Mouse (Mus musculus) MEL (cell line): ENCODE data around the gene Prmt1. TPM values are rescaled to one million over a fixed set of nuclear protein-coding genes. Genes with fewer than 3 reads are reported as not detected.

Experiments used
- DNase-seq: peaks from one replicate; pipeline ENCODE4 v3.0.0; 2011; ENCODE audit warnings: low read depth, low spot score
- H3K27ac ChIP-seq: 2 replicates; pipeline ENCODE4 v1.5.1; 2012; ENCODE audit warnings: low read depth, mild to moderate bottlenecking, control low read depth, low read length, moderate library complexity; ENCODE audit not compliant: control insufficient read depth
- H3K27me3 ChIP-seq, 2 experiments: fragments of 150-350 bp in 1 of 2; sonication (generic) in 1 of 2; 2 replicates each; pipeline ENCODE4 v1.6.1; 2012; ENCODE audit warnings: low read length in 2 of 2, mild to moderate bottlenecking in 2 of 2, improper control_type of control experiment in 1 of 2, moderate library complexity in 1 of 2; ENCODE audit not compliant: insufficient read depth in 2 of 2, control insufficient read depth in 1 of 2
- H3K36me3 ChIP-seq, 2 experiments: 2 replicates each; pipeline ENCODE4 v1.6.1; 2012 to 2014; ENCODE audit warnings: low read length in 2 of 2, improper control_type of control experiment in 1 of 2, inconsistent platforms in 1 of 2, mild to moderate bottlenecking in 1 of 2; ENCODE audit not compliant: insufficient read depth in 2 of 2, control insufficient read depth in 1 of 2
- H3K4me1 ChIP-seq, 2 experiments: fragments of 150-350 bp in 1 of 2; sonication (generic) in 1 of 2; 2 replicates each; pipeline ENCODE4 v1.6.1; 2012; ENCODE audit warnings: low read length in 2 of 2, improper control_type of control experiment in 1 of 2, mild to moderate bottlenecking in 1 of 2; ENCODE audit not compliant: insufficient read depth in 2 of 2, control insufficient read depth in 1 of 2
- H3K4me3 ChIP-seq, 2 experiments: fragments of 150-350 bp in 1 of 2; sonication (generic) in 1 of 2; 2 replicates each; pipeline ENCODE4 v1.5.1; 2012; ENCODE audit warnings: low read depth in 2 of 2, low read length in 2 of 2, mild to moderate bottlenecking in 2 of 2, moderate library complexity in 2 of 2, control low read depth in 1 of 2, improper control_type of control experiment in 1 of 2; ENCODE audit not compliant: control insufficient read depth in 1 of 2, insufficient read depth in 1 of 2
- H3K79me2 ChIP-seq: 2 replicates; pipeline ENCODE4 v1.6.1; 2012; ENCODE audit warnings: mild to moderate bottlenecking, low read length, moderate library complexity; ENCODE audit not compliant: control insufficient read depth, poor library complexity, insufficient read depth
- H3K9ac ChIP-seq: 2 replicates; pipeline ENCODE4 v1.6.1; 2012; ENCODE audit warnings: low read depth, mild to moderate bottlenecking, control low read depth, low read length, moderate library complexity; ENCODE audit not compliant: control insufficient read depth, poor library complexity, severe bottlenecking
- H3K9me3 ChIP-seq: fragments of 150-350 bp; sonication (generic); replicated peaks from 2 replicates; pipeline ENCODE4 v1.6.1; 2012; ENCODE audit warnings: mild to moderate bottlenecking, low read length, improper control_type of control experiment, moderate library complexity; ENCODE audit not compliant: insufficient read depth
- BHLHE40 ChIP-seq: IDR thresholded peaks from 2 replicates; pipeline ENCODE4 v1.6.1; 2012; ENCODE audit warnings: low read depth, mild to moderate bottlenecking, inconsistent platforms, low read length, improper control_type of control experiment, borderline replicate concordance
- CHD1 ChIP-seq: IDR thresholded peaks from 2 replicates; pipeline ENCODE4 v1.6.1; 2012; ENCODE audit warnings: low read depth, mild to moderate bottlenecking, inconsistent platforms, low read length, improper control_type of control experiment
- CHD2 ChIP-seq: IDR thresholded peaks from 2 replicates; pipeline ENCODE4 v1.6.1; 2011; ENCODE audit warnings: low read length, improper control_type of control experiment
- E2F4 ChIP-seq: IDR thresholded peaks from 2 replicates; pipeline ENCODE4 v1.6.1; 2011; ENCODE audit warnings: low read depth, low read length, improper control_type of control experiment, borderline replicate concordance
- ELF1 ChIP-seq: IDR thresholded peaks from 2 replicates; pipeline ENCODE4 v1.6.1; 2014; ENCODE audit warnings: low read depth, mild to moderate bottlenecking, inconsistent platforms, low read length, improper control_type of control experiment, moderate library complexity
- EP300 ChIP-seq, 2 experiments: IDR thresholded peaks; 2 replicates each; pipeline ENCODE4 v1.6.1; 2011; ENCODE audit warnings: improper control_type of control experiment in 2 of 2, low read length in 2 of 2, low read depth in 1 of 2, mild to moderate bottlenecking in 1 of 2
- GABPA ChIP-seq: IDR thresholded peaks from 2 replicates; pipeline ENCODE4 v1.6.1; 2012; ENCODE audit warnings: low read depth, mild to moderate bottlenecking, inconsistent platforms, low read length, improper control_type of control experiment, moderate library complexity
- GATA1 ChIP-seq: IDR thresholded peaks from 2 replicates; pipeline ENCODE4 v1.6.1; 2011; ENCODE audit warnings: low read depth, low read length, improper control_type of control experiment
- JUND ChIP-seq: IDR thresholded peaks from 2 replicates; pipeline ENCODE4 v1.6.1; 2011; ENCODE audit warnings: low read depth, mild to moderate bottlenecking, improper control_type of control experiment, low read length
- MAFK ChIP-seq: IDR thresholded peaks from 2 replicates; pipeline ENCODE4 v1.6.1; 2011; ENCODE audit warnings: low read depth, mild to moderate bottlenecking, low read length, improper control_type of control experiment, borderline replicate concordance
- MAX ChIP-seq: IDR thresholded peaks from 2 replicates; pipeline ENCODE4 v1.6.1; 2011; ENCODE audit warnings: low read length, improper control_type of control experiment
- MAZ ChIP-seq: IDR thresholded peaks from 2 replicates; pipeline ENCODE4 v1.6.1; 2012; ENCODE audit warnings: low read depth, mild to moderate bottlenecking, inconsistent platforms, low read length, improper control_type of control experiment
- MXI1 ChIP-seq: IDR thresholded peaks from 2 replicates; pipeline ENCODE4 v1.6.1; 2011; ENCODE audit warnings: mild to moderate bottlenecking, low read depth, low read length, improper control_type of control experiment
- MYC ChIP-seq: IDR thresholded peaks from 2 replicates; pipeline ENCODE4 v1.6.1; 2011; ENCODE audit warnings: low read depth, mild to moderate bottlenecking, low read length, improper control_type of control experiment, moderate library complexity
- NRF1 ChIP-seq: IDR thresholded peaks from 2 replicates; pipeline ENCODE4 v1.6.1; 2014; ENCODE audit warnings: low read depth, mild to moderate bottlenecking, inconsistent platforms, low read length, improper control_type of control experiment, moderate library complexity; ENCODE audit not compliant: poor library complexity, insufficient read depth, severe bottlenecking
- POLR2AphosphoS2 ChIP-seq: IDR thresholded peaks from 2 replicates; pipeline ENCODE4 v1.6.1; 2011; ENCODE audit warnings: low read length, improper control_type of control experiment
- POLR2AphosphoS5 ChIP-seq: IDR thresholded peaks from 2 replicates; pipeline ENCODE4 v1.6.1; 2012; ENCODE audit warnings: low read depth, borderline replicate concordance, mild to moderate bottlenecking, inconsistent platforms, low read length, moderate library complexity, mixed read lengths
- RCOR1 ChIP-seq: IDR thresholded peaks from 2 replicates; pipeline ENCODE4 v1.6.1; 2012; ENCODE audit warnings: low read depth, mild to moderate bottlenecking, inconsistent platforms, low read length, improper control_type of control experiment
- SIN3A ChIP-seq: IDR thresholded peaks from 2 replicates; pipeline ENCODE4 v1.6.1; 2012; ENCODE audit warnings: low read length, improper control_type of control experiment, inconsistent platforms
- SMC3 ChIP-seq: IDR thresholded peaks from 2 replicates; pipeline ENCODE4 v1.6.1; 2011; ENCODE audit warnings: low read depth, low read length, improper control_type of control experiment
- TAL1 ChIP-seq: IDR thresholded peaks from 2 replicates; pipeline ENCODE4 v1.6.1; 2012; ENCODE audit warnings: mild to moderate bottlenecking, inconsistent platforms, low read length, moderate library complexity, mixed read lengths
- TBP ChIP-seq: IDR thresholded peaks from 2 replicates; pipeline ENCODE4 v1.8.0; 2011; ENCODE audit warnings: low read depth, low read length, improper control_type of control experiment
- TCF12 ChIP-seq: IDR thresholded peaks from 2 replicates; pipeline ENCODE4 v1.6.1; 2014; ENCODE audit warnings: low read depth, mild to moderate bottlenecking, inconsistent platforms, low read length, improper control_type of control experiment, moderate library complexity
- UBTF ChIP-seq: IDR thresholded peaks from 2 replicates; pipeline ENCODE4 v1.6.1; 2012; ENCODE audit warnings: low read depth, mild to moderate bottlenecking, inconsistent platforms, low read length, improper control_type of control experiment, moderate library complexity, borderline replicate concordance; ENCODE audit not compliant: insufficient read depth
- USF1 ChIP-seq: IDR thresholded peaks from 2 replicates; pipeline ENCODE4 v1.6.1; 2014; ENCODE audit warnings: low read depth, mild to moderate bottlenecking, inconsistent platforms, low read length, improper control_type of control experiment, moderate library complexity
- ZKSCAN1 ChIP-seq: IDR thresholded peaks from 2 replicates; pipeline ENCODE4 v1.6.1; 2012; ENCODE audit warnings: low read depth, mild to moderate bottlenecking, inconsistent platforms, low read length, improper control_type of control experiment, moderate library complexity
- ZMIZ1 ChIP-seq: IDR thresholded peaks from 2 replicates; pipeline ENCODE4 v1.6.1; 2012; ENCODE audit warnings: low read depth, mild to moderate bottlenecking, inconsistent platforms, low read length, improper control_type of control experiment, moderate library complexity
- ZNF384 ChIP-seq: IDR thresholded peaks from 2 replicates; pipeline ENCODE4 v1.6.1; 2012; ENCODE audit warnings: low read depth, mild to moderate bottlenecking, inconsistent platforms, low read length, improper control_type of control experiment
- polyA plus RNA-seq, 2 experiments: library from polyadenylated mRNA; stranded (reverse) in 1 of 2; unstranded in 1 of 2; fragments of >175 nt in 1 of 2; fragments of >200 nt in 1 of 2; gene quantifications; 2 replicates each; pipeline versions ENCODE4 v1.2.1 to v1.2.4; 2012; ENCODE audit warnings: low replicate concordance in 2 of 2, low read depth in 1 of 2; ENCODE audit not compliant: insufficient read length in 2 of 2, insufficient read depth in 1 of 2, missing spikeins in 1 of 2
- total RNA-seq: library from RNA; depleted of rRNA; stranded (reverse); fragments of 300-350 nt; gene quantifications from 2 replicates; pipeline ENCODE4 v1.2.3, GENCODE M21; 2012

The Prmt1 gene
- total and polyA plus RNA-seq, 3 experiments, result 254 to 715 (median 317) TPM

- Histone ChIP-seq H3K4me1 (no peaks in the 10 kb centered on the region), H3K27me3 (no peaks in the 10 kb centered on the region), H3K4me3 (no peak overlapping the region), H3K79me2 (no peaks in the 10 kb centered on the region), H3K9ac (no peak overlapping the region), H3K36me3 (peaks cover 0 to 2% of the 10 kb centered on the region in 2 experiments; a peak in 1 of 4 replicates), H3K27ac (no peak overlapping the region), H3K9me3 (no peaks in the 10 kb centered on the region)
- TF ChIP-seq E2F4, result no peak
- no peak for TF ChIP-seq POLR2AphosphoS2
- no peak for TF ChIP-seq MAFK
- TF ChIP-seq MAX, result no peak
- no peak for TF ChIP-seq MXI1
- TF ChIP-seq CHD2, result no peak
- TF ChIP-seq SMC3, result no peak
- TF ChIP-seq POLR2AphosphoS5, result no peak
- no peak for TF ChIP-seq ZMIZ1
- TF ChIP-seq MAZ, result no peak
- no peak for TF ChIP-seq USF1
- no peak for TF ChIP-seq GABPA
- TF ChIP-seq NRF1, result no peak
- TF ChIP-seq TBP, result no peak
- no peak for TF ChIP-seq TCF12
- TF ChIP-seq ZKSCAN1, result no peak
- no peak for TF ChIP-seq BHLHE40
- TF ChIP-seq TAL1, result no peak
- TF ChIP-seq EP300 (IDR thresholded peaks at IDR 0.05; ENCODE audit: low read depth in 1 of 2, low read length in 2 of 2), result no peak
- TF ChIP-seq MYC, result no peak
- DNase-seq, result no peak
Measured at GRCm38 (mm10) chr7:45029995-45030394, 43.6 kb upstream of the Prmt1 start.

DNA sequence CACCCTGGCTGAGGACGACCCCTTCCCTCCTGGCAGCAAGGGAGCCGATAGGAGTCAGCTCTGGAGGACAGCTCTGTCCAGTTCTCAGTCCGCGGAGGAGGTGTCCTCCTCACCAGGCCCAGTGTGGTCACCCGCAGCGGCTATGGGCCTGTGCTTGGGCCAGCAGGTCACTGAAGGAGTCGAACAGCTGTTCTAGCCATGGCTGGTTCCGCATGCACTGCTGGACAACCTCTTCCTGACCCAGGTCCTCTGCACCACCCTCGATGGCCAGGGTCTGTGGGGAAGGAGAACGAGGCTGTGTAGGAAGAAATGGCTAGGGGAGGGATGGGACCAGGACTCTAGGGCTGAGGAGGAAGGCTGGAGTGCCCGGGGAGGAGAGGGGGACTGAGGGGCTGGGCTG lies 42.0 kb upstream of the Prmt1 start:
- peaks cover 0 to 2% of the 10 kb centered on the region in 2 experiments; a peak in 1 of 4 replicates for H3K36me3 ChIP-seq
- TF ChIP-seq MAZ (no peak), ZMIZ1 (no peak), ZNF384 (no peak), E2F4 (no peak), MXI1 (no peak), NRF1 (no peak), CHD1 (no peak), GATA1 (no peak), RCOR1 (no peak), GABPA (no peak), SIN3A (no peak), JUND (no peak), EP300 (IDR thresholded peaks at IDR 0.05; ENCODE audit: low read depth in 1 of 2, low read length in 2 of 2) (no peak), UBTF (no peak), TBP (no peak), ELF1 (no peak), SMC3 (no peak)

More for the DNA sequence above, 42.0 kb upstream of the Prmt1 start:
- Histone ChIP-seq H3K79me2 (no peaks in the 10 kb centered on the region), H3K27me3 (no peaks in the 10 kb centered on the region), H3K27ac (no peak overlapping the region), H3K4me3 (no peak overlapping the region), H3K9ac (no peak overlapping the region), H3K4me1 (no peaks in the 10 kb centered on the region), H3K9me3 (no peaks in the 10 kb centered on the region)
- no peak for DNase-seq
